Mouse (Mus musculus): ENCODE measurements around the gene Gm9945. TPM values are rescaled to one million over a fixed set of nuclear protein-coding genes. Genes with fewer than 3 reads are reported as not detected.
A peak's percentile ranks its signal among the peaks of the same experiment; 100 is the strongest.

Gm9945 gene
- total RNA-seq, 2 experiments from 2014 or later = 3.3 TPM

DNA sequence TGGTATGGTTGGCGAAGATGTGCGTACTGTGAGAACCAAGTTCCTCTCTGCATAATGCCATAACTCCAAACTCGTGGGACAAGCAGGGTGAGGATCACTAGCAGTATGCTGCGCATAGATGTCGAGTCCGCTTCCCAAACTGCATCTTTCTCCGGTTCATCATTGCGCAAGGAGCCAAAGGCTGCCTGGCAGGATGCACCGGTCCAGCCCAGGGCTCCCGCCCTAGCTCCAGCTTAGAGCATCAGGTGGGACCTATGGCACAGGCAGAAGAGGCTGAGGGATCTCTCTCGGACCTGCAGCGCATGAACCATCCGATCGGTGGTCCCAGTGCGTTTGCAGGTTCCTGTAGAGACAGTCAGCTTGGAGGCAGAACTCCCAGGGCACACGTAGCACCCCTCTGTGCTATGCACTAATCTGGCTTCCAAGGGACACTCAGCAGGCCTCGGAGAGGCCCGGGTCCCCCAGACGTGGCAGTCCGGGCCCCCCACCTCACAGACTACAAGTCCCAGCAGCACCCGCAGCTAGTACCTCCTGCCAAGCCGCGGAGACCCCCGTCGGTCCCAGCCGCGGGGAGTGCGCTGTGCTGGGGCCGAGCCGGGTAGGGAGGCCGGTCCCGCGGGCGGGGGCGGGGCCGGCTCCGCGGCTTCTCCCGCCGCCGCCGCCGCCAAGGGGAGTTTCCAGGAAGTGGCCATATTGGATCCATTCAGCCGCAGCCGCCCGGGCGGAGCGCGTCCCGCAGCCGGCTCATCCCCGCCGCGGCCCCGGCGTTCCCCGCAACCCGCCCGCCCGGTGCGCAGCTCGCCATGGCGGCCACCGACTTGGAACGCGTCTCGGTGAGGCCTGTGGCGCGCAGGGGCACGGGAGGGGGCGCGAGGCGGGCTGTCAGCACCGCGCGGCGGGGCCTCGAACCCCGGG, 39.5 kb downstream of the Gm9945 start, which contains the start of gene Sept8:
Sept8 (plus strand) TSS at position 51 of the 915 bp plus-strand sequence.
- DNase-seq (ENCODE audit: low spot score in 2 of 2) = peak; percentile 68 to 74
- intact Hi-C loops (cut with DNase I) = loop anchor here (2.0 kb wide), 3 partner anchors 17 to 49 kb away; partner anchors contain the start of gene Gm9837

DNA sequence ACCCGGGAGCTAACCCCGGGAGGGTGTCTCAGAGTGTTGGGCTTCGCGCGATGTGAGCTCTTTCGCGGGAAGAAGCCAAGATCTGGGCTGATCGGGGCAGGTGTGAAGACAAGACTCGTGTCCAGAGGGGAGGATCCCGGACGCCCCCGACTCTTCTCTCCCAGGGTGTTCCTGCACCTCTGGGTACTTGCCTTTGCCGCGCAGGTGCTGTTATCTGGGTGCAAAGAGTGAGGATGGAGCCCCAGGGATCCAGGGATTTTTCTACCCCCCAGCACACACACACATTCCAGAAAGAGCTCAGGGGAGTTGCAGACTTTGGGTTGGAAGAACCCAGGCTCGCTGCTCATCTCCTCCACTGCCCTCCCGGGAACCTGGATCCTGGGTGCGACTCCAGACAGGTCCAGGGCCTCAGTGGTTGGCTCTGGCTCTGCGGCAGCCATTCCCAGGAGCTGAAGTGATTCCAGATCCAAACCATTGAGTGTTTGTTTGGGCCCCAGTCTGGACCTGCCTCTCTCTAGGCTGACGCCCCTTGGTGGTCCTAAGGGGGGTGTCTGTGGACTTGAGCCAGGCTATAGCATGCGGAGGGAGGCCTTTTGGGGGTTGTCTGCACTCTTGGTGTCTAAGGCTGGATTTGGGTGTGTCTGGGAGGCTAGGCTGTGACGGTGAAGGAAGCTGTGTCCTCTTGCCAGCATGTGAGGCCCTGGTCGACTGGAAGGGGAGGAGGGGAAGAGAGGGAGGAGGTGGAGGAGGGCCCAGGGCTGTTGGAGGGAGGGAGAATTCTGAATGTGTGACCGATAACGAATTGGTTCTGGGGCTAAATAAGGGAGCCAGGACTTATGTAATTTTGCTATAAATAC, 40.4 kb downstream of the Gm9945 start:
- intact Hi-C loops (cut with DNase I) = loop anchor here (2.0 kb wide), 3 partner anchors 18 to 50 kb away; partner anchors contain the start of gene Gm9837
- DNase-seq (ENCODE audit: low spot score in 2 of 2) = peak; percentile 73 to 94

DNA sequence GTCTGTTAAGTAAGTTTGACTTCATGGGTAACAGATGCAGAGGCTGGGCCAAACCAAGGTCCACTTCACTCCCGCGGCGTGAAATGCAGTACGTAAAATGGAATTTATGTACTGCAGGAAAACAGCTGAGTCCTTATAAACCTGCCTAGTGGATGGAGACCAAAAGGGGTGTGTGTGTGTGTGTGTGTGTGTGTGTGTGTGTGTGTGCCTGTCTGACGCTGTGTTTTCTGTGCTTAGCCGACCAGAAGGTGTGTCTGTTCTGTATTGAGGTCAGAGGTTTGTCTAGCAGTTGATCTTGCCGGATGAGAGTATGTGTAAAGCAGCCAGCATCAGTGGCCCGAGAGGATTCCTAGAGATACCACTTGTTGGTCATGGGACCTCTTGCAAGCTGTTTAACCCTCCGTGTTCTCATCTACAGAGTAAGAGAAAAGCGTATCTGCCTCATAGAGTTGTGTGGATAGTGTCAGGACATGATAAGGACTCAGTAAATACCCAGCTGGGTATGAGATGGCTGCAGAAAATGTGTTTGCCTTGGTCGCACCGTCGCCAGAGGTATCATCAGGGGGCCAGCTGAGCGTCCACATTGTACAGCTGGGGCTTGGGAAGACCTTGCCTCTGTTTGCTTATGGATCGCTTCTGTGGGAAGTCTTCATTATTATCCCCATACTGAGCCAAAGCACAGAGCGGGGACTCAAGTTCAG, 41.3 kb downstream of the Gm9945 start:
- intact Hi-C loops (cut with DNase I) = loop anchor here (2.0 kb wide), 3 partner anchors 18 to 50 kb away; partner anchors contain the start of gene Gm9837
- no peak for DNase-seq (ENCODE audit: low spot score in 2 of 2)

DNA sequence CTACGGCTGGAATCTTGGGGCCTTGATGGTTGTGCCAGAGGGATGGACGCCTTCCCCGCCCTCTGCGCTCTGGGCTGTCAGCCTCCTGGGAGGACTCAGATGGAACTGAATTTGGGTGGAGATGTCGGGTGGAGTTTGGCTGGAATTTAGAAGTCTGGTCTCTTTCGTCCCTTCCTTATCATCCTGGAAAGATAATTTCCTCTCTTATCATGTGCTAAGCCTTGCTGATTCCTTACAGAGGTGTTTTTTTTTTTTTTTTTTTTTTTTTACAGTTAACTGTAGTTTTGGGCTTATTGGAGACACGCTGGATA, 41.8 kb downstream of the Gm9945 start:
- peak in 1 of 2 experiments; percentile 54 for DNase-seq (ENCODE audit: low spot score in 2 of 2)
- intact Hi-C loops (cut with DNase I) = loop anchor here (2.0 kb wide), 3 partner anchors 19 to 51 kb away; partner anchors contain the start of gene Gm9837

DNA sequence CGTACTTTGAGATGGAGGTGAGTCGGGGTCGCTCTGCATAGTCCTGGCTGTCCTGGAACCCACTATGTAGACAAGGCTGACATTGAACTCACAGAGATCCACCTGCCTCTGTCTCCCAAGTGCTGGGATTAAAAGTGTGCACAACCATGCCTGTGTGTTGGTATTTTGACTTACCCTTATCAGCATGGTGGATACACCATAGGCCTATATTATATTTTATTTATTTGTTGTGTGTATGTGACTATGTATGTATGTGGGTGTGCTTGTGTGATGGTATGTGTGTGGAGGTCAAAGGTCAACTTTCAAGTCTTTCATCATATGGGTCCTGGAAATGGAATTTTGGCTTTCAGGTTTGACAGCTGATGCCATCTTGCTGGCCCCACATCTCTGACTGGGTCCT, 42.4 kb downstream of the Gm9945 start:
- intact Hi-C loops (cut with DNase I) = no loop called here
- DNase-seq (ENCODE audit: low spot score in 2 of 2) = no peak

DNA sequence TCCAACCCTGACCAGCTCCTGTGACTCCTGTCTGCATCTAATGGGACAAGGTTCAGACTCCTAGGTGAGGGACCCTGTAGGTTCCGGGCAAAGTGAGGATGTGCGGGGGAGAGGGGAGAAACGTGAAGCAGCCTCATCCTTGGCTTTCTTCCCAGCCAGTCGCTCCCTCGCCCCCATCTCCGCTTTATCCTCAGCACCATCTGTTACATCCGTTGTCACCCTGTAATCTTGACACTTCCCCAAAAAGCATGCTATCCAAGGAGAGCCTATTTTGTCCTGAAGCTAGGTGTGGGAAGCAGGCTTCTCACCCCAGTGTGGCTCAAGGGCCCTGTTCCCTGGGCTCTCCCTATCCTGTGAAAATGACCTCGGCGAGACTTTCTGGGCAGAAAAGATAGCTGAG, 43.0 kb downstream of the Gm9945 start:
- DNase-seq (ENCODE audit: low spot score in 2 of 2) = peak; percentile 70 to 92
- intact Hi-C loops (cut with DNase I) = no loop called here

DNA sequence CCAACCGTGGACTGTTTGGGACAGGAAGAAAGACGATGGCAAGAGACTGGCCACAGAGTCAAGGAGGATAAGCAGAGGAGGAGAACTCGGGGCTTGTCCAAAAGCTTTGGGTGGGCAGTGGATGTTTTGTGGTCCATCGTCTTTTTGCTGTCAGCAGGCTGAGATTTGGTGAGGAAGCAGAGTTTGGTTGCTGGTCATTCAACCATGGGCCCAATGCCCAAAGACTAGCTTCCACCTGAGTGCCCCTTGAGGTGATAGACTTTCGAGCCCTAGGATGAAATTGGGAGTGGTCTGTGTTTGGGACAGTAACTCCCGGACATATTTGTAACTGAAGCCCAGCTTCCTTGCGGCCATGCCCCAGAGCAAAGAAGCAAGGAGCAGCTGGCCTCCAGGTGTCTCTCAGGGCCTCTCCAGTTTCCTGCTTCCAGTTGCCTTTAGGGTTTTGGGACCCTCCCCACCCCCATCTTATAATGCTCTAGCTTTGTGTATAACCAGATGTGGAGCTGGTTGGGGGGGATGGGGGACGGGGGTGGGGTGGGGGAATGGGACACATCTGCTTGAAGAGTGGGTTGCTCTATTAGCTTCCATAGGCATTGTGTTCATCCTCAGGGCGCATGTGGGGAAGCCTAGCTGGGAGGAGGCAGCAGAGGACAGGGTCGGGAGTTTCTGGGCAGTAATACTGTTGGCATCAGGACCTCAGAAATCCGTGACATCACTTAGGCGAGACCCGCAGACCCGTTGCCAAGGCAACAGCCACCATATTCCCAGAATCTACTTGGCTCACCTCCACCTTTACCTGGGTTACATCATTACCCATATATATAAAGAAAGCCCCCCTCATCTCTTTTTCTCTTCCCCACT, 43.8 kb downstream of the Gm9945 start:
- intact Hi-C loops (cut with DNase I) = no loop called here
- no peak for DNase-seq (ENCODE audit: low spot score in 2 of 2)

DNA sequence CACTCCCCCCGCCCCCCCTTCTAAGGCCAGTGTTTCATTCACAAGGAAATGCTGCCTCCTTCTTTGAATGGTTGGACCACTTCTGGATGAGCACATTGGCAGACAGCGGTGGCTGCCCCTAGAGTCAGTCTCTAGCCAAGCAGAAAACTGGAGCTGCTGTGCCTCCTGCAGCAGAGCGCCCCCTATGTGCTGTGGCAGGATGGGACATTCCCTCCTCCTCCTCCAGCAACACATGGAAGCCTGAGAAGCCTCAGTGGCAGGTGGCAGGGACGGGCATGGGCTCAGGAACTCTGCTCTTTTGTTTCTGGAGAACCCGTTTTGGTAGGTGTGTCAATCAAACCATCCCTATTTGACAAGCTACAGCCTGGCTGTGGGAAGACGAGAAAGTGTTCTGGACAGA, 44.9 kb downstream of the Gm9945 start:
- intact Hi-C loops (cut with DNase I) = no loop called here
- no peak for DNase-seq (ENCODE audit: low spot score in 2 of 2)

DNA sequence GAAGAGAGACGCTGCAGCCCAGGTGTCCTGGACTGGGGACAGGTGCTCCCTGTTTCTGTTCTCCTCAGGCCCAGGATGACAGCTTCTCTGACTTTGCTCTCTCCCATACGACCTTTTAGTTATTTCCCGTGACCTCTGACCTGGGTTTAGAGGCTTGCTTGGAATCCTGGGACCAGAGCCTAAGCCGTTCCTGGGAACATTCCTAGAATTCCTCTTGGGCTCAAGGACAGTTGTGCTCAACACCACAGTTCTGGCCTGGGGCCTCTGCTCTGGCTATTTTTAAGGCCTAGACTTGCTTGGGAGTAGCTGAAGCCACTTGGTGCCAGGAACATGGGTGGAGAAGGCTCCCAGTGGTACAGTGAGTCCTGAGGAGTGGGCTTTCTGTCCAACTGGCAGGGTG, 45.5 kb downstream of the Gm9945 start:
- no peak for DNase-seq (ENCODE audit: low spot score in 2 of 2)
- intact Hi-C loops (cut with DNase I) = no loop called here

DNA sequence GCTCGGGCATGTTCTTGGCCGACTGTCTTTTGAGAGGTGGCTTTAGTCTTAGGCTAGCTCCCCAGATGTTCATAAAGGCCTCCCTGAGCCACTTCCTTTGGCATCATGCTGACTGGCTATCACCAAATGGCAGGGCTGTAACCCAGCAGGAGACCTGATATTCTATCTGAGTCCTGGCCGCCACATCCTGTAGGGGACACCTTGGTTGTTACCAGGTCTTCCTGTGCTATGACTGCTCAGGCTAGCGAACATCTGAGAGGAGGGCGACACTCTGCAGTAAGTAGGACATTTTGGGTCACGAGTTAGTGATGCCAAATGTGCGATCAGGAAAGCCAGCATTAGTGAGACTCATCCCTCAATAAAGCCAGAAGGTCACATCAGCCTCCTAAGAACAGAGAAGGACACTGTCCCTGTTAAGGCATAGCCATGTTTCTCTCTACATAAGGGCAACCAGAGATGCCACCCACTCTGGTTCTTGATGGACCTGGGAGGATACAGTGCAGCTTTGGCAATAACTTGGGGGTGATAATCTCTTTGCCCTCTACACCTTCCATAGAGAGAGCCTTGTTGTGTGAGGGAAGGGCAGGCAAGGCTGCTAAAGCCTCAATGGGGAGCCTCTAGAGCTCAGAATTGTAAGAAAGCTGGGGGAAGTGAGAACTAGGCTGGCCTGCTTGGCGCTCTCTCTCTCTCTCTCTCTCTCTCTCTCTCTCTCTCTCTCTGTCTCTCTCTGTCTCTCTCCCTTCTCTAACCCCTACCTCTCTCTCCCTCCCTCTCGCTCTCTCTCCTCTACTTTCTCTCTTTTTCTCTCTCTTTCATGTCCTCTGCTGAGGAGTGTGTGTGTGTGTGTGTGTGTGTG, 48.7 kb downstream of the Gm9945 start:
- intact Hi-C loops (cut with DNase I) = no loop called here
- DNase-seq (ENCODE audit: low spot score in 2 of 2) = no peak

DNA sequence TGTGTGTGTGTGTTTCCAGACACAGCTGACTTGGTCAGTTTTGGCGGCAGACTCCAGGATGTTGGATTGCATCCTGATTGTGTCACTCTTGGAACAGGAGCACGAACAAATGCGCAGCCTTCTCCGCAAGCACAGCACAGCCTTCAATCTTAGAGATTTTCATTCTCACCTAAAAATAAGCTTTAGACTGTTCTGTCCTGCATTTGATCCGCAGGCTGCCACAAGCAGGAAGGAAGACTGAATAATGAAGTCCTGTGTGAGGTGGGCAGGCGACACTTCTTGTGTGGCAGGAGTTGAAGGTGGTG, 49.2 kb downstream of the Gm9945 start:
- peak; percentile 46 to 80 for DNase-seq (ENCODE audit: low spot score in 2 of 2)
- intact Hi-C loops (cut with DNase I) = no loop called here

DNA sequence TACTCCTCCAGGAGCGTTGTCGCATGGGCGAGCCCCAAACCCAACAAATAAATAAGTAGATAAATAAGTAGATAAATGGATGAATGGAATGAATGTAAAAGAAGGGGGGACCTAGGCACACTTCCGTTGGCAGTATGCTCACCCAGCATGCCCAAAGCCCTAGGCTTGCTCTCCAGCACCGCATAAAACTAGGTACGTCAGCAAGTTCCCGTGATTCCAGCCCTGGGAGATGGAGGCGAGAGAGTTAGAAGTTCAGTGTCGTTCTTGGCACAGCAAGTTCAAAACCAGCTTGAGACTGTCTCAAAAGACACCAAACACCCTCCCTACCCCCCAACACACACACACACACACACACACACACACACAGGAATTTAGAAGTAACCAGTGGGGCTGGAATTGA, 50.0 kb downstream of the Gm9945 start:
- no peak for DNase-seq (ENCODE audit: low spot score in 2 of 2)
- intact Hi-C loops (cut with DNase I) = no loop called here

Other genes with a start within 250 kb of the Gm9945 start
- 100 to 1,000 TPM; 178 to 182 TPM for gene Hspa4, start 179.7 kb upstream of the Gm9945 start, total RNA-seq (2021)
- gene Zcchc10, start 155.5 kb upstream of the Gm9945 start, total RNA-seq (2021) = 10 to 100 TPM; 13.2 to 15.7 TPM
- gene Aff4, start 129.3 kb upstream of the Gm9945 start, total RNA-seq (2021) = 100 to 1,000 TPM; 179 to 194 TPM
- gene Leap2, start 57.0 kb upstream of the Gm9945 start, total RNA-seq (2021) = not detected
- 100 to 1,000 TPM; 488 to 504 TPM for gene Uqcrq, start 49.3 kb upstream of the Gm9945 start, total RNA-seq (2021)
- gene Gdf9, start 49.1 kb upstream of the Gm9945 start, total RNA-seq (2021) = 1 to 10 TPM in 1 of 2 experiments, under 1 TPM in 1; 0.41 to 1.2 TPM
- under 1 TPM; 0.32 to 0.34 TPM for gene Gm10447, start 23.1 kb upstream of the Gm9945 start, total RNA-seq (2021)
- gene Shroom1, start 23.0 kb upstream of the Gm9945 start, total RNA-seq (2021) = 1 to 10 TPM; 4.0 to 4.5 TPM
- gene Gm9837, start 9.7 kb upstream of the Gm9945 start, total RNA-seq (2021) = not detected
- gene Sowaha, start 108 bp downstream of the Gm9945 start, total RNA-seq (2021) = 10 to 100 TPM; 79.1 to 79.3 TPM
- gene Sept8, start 39.1 kb downstream of the Gm9945 start, total RNA-seq (2021) = 100 to 1,000 TPM; 299 to 327 TPM
- 100 to 1,000 TPM; 129 to 130 TPM for gene Kif3a, start 87.2 kb downstream of the Gm9945 start, total RNA-seq (2021)
- gene Il4, start 138.5 kb downstream of the Gm9945 start, total RNA-seq (2021) = not detected
- not detected for gene Il13, start 154.5 kb downstream of the Gm9945 start, total RNA-seq (2021)
- gene Rad50, start 227.2 kb downstream of the Gm9945 start, total RNA-seq (2021) = 1 to 10 TPM; 9.2 to 9.6 TPM
- gene Il5, start 240.6 kb downstream of the Gm9945 start, total RNA-seq (2021) = not detected